Mouse (Mus musculus): ENCODE data around the gene Pik3c2a. TPM values are rescaled to one million over a fixed set of nuclear protein-coding genes. Genes with fewer than 3 reads are reported as not detected.
"Not testable (repeated sequence)": the region's sequence is repeated elsewhere in the genome, so short reads cannot be mapped to it uniquely, and the experiment has no call there.

Pik3c2a gene
- total and polyA plus RNA-seq, 3 experiments = 2.5 to 16.3 (median 13.4) TPM

DNA sequence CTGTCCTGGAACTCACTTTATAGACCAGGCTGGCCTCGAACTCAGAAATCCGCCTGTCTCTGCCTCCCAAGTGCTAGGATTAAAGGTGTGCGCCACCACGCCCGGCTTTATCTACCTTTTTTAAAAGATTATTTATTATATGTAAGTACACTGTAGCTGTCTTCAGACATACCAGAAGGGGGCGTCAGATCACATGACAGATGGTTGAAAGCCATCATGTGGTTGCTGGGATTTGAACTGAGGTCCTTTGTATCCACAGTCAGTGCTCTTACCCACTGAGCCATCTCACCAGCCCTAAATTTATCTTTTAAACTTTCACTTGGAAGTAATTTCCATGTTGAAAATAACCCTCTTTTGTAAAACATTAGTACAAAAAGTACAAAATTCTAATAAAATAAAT is 64.1 kb downstream of the Pik3c2a start:
- intact Hi-C loops (cut with DNase I); H3K79me2 ChIP-seq (replicated peaks; ENCODE audit: control insufficient read depth, insufficient read depth, low read length); H3K9ac ChIP-seq (ENCODE audit: low read depth, low read length); H3K4me1 ChIP-seq (ENCODE audit: control insufficient read depth, insufficient read depth, low read length); H3K4me3 ChIP-seq; H3K27me3 ChIP-seq (ENCODE audit: control insufficient read depth, insufficient read depth, low read length); DNase-seq; H3K27ac ChIP-seq; H3K36me3 ChIP-seq (ENCODE audit: control insufficient read depth, insufficient read depth, low read length): not testable (repeated sequence)
- TF ChIP-seq CTCF (IDR thresholded peaks at IDR 0.05) = peak; percentile 15; the same call in 1 of the 2 replicates
- 94% methylated on average over 6 of the region's 6 CpGs for WGBS

DNA sequence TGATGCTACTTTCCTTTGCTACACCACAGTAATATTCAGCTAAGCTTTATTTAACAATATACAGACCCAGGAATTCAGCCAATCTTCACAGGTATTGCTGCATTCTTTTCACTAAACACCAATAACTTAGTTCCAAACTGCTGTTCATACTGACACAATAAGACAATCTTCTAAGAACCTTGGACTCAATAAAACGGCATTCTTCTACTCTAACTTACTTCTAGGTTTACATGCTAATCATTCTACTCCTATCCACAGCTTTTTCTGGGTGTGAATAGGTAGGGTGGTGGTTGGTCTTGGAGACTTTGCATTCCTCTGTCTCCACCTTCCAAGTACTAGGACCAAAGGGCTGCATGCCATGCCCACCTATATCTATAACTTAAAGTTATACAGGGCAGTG is 69.0 kb downstream of the Pik3c2a start:
- 91% methylated on average over 1 of the region's 1 CpGs for WGBS
- no peaks in the 10 kb centered on the region for H3K27me3 ChIP-seq (ENCODE audit: control insufficient read depth, insufficient read depth, low read length)
- H3K4me1 ChIP-seq (ENCODE audit: control insufficient read depth, insufficient read depth, low read length) = no peaks in the 10 kb centered on the region
- peaks cover 2% of the 10 kb centered on the region; the same call in 1 of the 2 replicates for H3K36me3 ChIP-seq (ENCODE audit: control insufficient read depth, insufficient read depth, low read length)
- no peak for TF ChIP-seq EP300 (IDR thresholded peaks at IDR 0.05; ENCODE audit: insufficient read depth, low read depth, low read length)
- no peak for TF ChIP-seq CTCF (IDR thresholded peaks at IDR 0.05)
- no peak for TF ChIP-seq POLR2A (IDR thresholded peaks at IDR 0.05; ENCODE audit: insufficient read depth, low read depth, low read length)
- no peak for DNase-seq
- H3K4me3 ChIP-seq = no peak overlapping the region
- intact Hi-C loops (cut with DNase I) = no loop called here
- no peak overlapping the region for H3K9ac ChIP-seq (ENCODE audit: low read depth, low read length)
- no peak overlapping the region for H3K27ac ChIP-seq
- H3K79me2 ChIP-seq (replicated peaks; ENCODE audit: control insufficient read depth, insufficient read depth, low read length) = no peaks in the 10 kb centered on the region

DNA sequence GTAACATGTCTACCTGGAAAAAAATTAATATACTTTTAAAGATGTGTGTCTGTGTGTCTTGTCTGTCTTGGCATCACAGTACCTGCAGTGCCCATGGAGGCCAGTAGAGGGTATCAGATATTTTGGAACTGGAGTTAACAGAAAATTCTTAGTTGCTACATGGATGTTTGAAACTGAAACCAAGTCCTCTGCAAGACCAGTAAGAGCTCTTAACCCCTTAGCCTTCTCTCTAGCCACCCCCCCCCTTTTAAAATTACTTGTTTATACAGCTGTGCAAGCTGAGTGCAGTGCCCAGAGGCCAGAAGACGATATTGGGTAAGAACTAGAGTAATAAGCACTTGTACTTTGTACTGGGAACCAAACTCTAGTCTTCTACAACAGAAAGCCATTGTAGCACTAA is 107.0 kb downstream of the Pik3c2a start:
- Histone ChIP-seq H3K27me3 (ENCODE audit: control insufficient read depth, insufficient read depth, low read length) (no peaks in the 10 kb centered on the region), H3K9ac (ENCODE audit: low read depth, low read length) (no peak overlapping the region), H3K79me2 (replicated peaks; ENCODE audit: control insufficient read depth, insufficient read depth, low read length) (peaks cover 3% of the 10 kb centered on the region; the same call in 1 of the 2 replicates), H3K4me3 (no peak overlapping the region), H3K36me3 (ENCODE audit: control insufficient read depth, insufficient read depth, low read length) (peaks cover 14% of the 10 kb centered on the region), H3K27ac (no peak overlapping the region), H3K4me1 (ENCODE audit: control insufficient read depth, insufficient read depth, low read length) (peaks cover 2% of the 10 kb centered on the region)
- intact Hi-C loops (cut with DNase I) = loop anchor here (5.0 kb wide), 1 partner anchor 181 kb away; no protein-coding TSS in a partner anchor
- 55% methylated on average over 1 of the region's 1 CpGs for WGBS
- DNase-seq = peak; percentile 56 to 70
- TF ChIP-seq POLR2A (IDR thresholded peaks at IDR 0.05; ENCODE audit: insufficient read depth, low read depth, low read length) (no peak), CTCF (IDR thresholded peaks at IDR 0.05) (peak; percentile 80)

DNA sequence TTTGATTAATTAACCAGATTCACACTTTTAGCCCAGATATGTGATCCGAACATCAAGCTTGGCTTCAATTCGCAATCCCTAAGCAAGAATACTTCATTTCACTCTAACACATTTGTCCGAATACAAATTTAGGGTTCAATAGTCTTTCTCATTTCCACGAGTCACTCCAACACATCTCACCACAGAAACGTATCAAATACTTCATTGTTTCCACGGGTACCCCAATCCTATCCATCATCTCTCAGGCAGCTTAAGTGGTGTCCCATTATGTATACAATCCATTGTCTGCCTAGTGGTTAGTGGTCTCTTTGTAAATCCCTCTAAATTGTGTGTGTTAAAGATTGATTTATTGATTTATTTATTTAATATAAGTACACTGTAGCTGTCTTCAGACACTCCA is 108.1 kb downstream of the Pik3c2a start:
- Histone ChIP-seq H3K27me3 (ENCODE audit: control insufficient read depth, insufficient read depth, low read length) (no peaks in the 10 kb centered on the region), H3K4me1 (ENCODE audit: control insufficient read depth, insufficient read depth, low read length) (peaks cover 2% of the 10 kb centered on the region), H3K79me2 (replicated peaks; ENCODE audit: control insufficient read depth, insufficient read depth, low read length) (peaks cover 3% of the 10 kb centered on the region; the same call in 1 of the 2 replicates), H3K36me3 (ENCODE audit: control insufficient read depth, insufficient read depth, low read length) (peaks cover 17% of the 10 kb centered on the region), H3K9ac (ENCODE audit: low read depth, low read length) (no peak overlapping the region), H3K27ac (no peak overlapping the region), H3K4me3 (no peak overlapping the region)
- intact Hi-C loops (cut with DNase I) = loop anchor here (2.0 to 5.0 kb wide), 2 partner anchors 182 to 274 kb away; no protein-coding TSS in a partner anchor
- TF ChIP-seq EP300 (IDR thresholded peaks at IDR 0.05; ENCODE audit: insufficient read depth, low read depth, low read length) (no peak), POLR2A (IDR thresholded peaks at IDR 0.05; ENCODE audit: insufficient read depth, low read depth, low read length) (no peak), CTCF (IDR thresholded peaks at IDR 0.05) (no peak)
- DNase-seq = no peak
- 83% methylated on average over 6 of the region's 6 CpGs for WGBS

DNA sequence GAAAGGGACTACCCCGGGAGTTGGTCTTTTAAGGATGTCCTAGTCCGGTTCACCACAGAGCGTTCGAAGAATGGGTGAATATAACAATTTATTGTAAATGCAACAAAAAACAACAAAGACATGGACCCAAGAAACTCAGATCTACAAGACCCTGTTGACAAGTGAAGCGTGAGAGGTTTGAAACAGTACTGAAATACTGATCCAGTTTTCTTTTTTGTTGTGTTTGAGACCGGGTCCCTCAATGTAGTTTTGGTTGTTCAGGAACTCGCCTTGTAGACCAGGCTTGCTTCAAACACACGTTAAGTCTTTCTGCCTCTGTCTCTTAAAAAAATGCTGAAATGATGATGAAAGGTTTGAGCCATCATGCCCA is 108.6 kb downstream of the Pik3c2a start:
- intact Hi-C loops (cut with DNase I) = loop anchor here (2.0 to 5.0 kb wide), 3 partner anchors 108 to 274 kb away; partner anchors contain the start of gene Pik3c2a
- peak overlapping the region; percentile 64 for H3K4me3 ChIP-seq
- no peak for DNase-seq
- WGBS = 14% methylated on average over 8 of the region's 8 CpGs
- peak overlapping the region; percentile 97; the same call in 1 of the 2 replicates for H3K27ac ChIP-seq
- H3K36me3 ChIP-seq (ENCODE audit: control insufficient read depth, insufficient read depth, low read length) = peaks cover 17% of the 10 kb centered on the region
- TF ChIP-seq POLR2A (IDR thresholded peaks at IDR 0.05; ENCODE audit: insufficient read depth, low read depth, low read length) (no peak), EP300 (IDR thresholded peaks at IDR 0.05; ENCODE audit: insufficient read depth, low read depth, low read length) (no peak), CTCF (IDR thresholded peaks at IDR 0.05) (no peak)
- H3K79me2 ChIP-seq (replicated peaks; ENCODE audit: control insufficient read depth, insufficient read depth, low read length) = peaks cover 3% of the 10 kb centered on the region; the same call in 1 of the 2 replicates
- H3K4me1 ChIP-seq (ENCODE audit: control insufficient read depth, insufficient read depth, low read length) = peaks cover 2% of the 10 kb centered on the region
- no peaks in the 10 kb centered on the region for H3K27me3 ChIP-seq (ENCODE audit: control insufficient read depth, insufficient read depth, low read length)
- peak overlapping the region; percentile 84 for H3K9ac ChIP-seq (ENCODE audit: low read depth, low read length)

DNA sequence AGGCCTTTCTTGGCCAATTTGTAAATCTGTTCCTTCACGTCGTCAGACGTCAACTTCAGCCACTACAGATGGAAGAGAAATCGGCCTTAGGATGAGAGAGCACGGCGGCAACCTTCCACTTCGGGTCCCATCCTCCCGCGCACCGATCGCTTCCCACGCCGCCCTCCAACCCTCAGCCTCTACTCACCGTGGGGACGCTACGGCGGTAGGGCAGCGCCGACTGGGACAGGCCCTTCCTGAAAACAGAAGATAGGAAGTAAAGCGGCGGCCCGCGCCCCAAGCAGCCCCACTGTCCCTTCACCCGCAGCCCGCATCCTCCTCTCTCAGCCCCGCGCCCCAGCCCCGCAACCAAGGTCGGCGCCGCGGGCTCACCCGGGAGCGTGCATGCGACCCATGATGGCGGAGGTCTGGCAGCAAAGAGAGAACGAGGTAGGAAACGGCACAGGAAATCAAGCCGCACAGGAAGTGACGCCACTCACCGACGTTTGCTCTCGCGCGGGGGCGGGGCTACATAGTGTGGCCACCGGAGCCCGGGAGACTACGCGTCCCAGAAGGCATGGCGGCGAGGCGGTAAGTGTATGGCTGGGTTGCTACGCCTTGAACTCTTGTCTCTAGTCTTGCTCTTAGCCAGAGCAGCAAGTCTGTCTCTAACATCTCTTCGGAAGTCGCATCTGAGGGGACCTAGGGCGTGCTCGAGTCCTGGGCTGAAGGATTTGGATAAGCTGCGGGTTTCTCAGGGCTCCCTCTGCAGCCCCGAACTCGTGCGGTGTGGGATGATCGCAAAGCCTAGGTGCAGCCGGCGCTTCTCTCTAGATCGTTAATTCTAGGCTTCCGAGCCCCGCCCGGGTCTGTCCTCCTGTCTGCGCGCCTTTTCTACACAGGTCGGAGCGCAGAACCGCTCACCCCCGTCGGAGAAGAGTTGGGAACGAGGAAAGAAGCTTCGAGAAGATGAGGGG is 109.3 kb downstream of the Pik3c2a start, which contains the start of gene Rps13:
TSS of gene Rps13 (minus strand) at position 483 of the 956 bp plus-strand sequence.
- WGBS = 1% methylated on average over 78 of the region's 78 CpGs
- 0 out of 2 replicates have a peak, but pooled peaks have one; percentile 28 for TF ChIP-seq EP300 (IDR thresholded peaks at IDR 0.05; ENCODE audit: insufficient read depth, low read depth, low read length)
- no peak for TF ChIP-seq CTCF (IDR thresholded peaks at IDR 0.05)
- TF ChIP-seq POLR2A (IDR thresholded peaks at IDR 0.05; ENCODE audit: insufficient read depth, low read depth, low read length) = peak; percentile 93
- Histone ChIP-seq H3K27me3 (ENCODE audit: control insufficient read depth, insufficient read depth, low read length) (no peaks in the 10 kb centered on the region), H3K27ac (peak within 1 kb of the TSS; percentile 97), H3K4me1 (ENCODE audit: control insufficient read depth, insufficient read depth, low read length) (peaks cover 2% of the 10 kb centered on the region), H3K79me2 (replicated peaks; ENCODE audit: control insufficient read depth, insufficient read depth, low read length) (peaks cover 3% of the 10 kb centered on the region; the same call in 1 of the 2 replicates), H3K36me3 (ENCODE audit: control insufficient read depth, insufficient read depth, low read length) (peaks cover 17% of the 10 kb centered on the region), H3K9ac (ENCODE audit: low read depth, low read length) (peak within 1 kb of the TSS; percentile 97), H3K4me3 (peak within 1 kb of the TSS; percentile 64)
- intact Hi-C loops (cut with DNase I) = loop anchor here (2.0 to 5.0 kb wide), 2 partner anchors 108 to 275 kb away; partner anchors contain the start of gene Pik3c2a
- peak; percentile 97 to 98 for DNase-seq
